Mouse (Mus musculus) left cerebral cortex, adult 8-10 months (tissue): ENCODE results near the gene Rhobtb1. TPM values are rescaled to one million over a fixed set of nuclear protein-coding genes. Genes with fewer than 3 reads are reported as not detected.

ENCODE experiments used
- DNase-seq, 2 experiments: peaks; one replicate each; pipeline ENCODE4 v3.0.0; 2022; ENCODE audit warnings: low spot score in 2 of 2
- total RNA-seq, 4 experiments: library from RNA; stranded (reverse); gene quantifications; 2 replicates each; pipeline ENCODE4 v1.2.4; 2022

Gene Rhobtb1
- total RNA-seq, 4 experiments from 2014 or later: 5.7 to 9.0 (median 6.8) TPM

- DNase-seq: peak; percentile 23 to 55
Measured at GRCm38 (mm10) chr10:69320667-69321518, 169.7 kb downstream of the Rhobtb1 start.

- no peak for DNase-seq
Measured at GRCm38 (mm10) chr10:69321519-69322035, 170.3 kb downstream of the Rhobtb1 start.

DNA sequence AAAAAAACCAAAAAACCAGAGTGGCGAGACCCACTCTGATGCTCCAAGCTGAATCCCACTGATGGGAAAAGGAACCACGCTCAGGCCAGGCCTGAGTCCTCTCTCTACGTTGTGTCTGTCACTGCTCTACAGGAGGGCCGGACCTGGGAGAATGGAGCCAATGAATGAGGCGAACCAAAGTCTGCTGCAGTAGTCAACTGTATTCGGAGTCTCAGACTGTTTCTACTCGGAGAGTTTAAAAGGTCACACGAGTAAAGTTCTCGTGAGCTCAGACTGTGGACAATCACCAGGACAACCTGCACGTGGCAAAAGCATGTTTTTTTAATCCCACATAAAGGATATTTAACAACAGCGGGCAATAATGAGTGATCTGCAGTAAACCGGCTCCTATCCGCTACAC lies 172.8 kb downstream of the Rhobtb1 start:
- DNase-seq: no peak

- DNase-seq: no peak
Measured at GRCm38 (mm10) chr10:69324816-69325215, 173.6 kb downstream of the Rhobtb1 start.

DNA sequence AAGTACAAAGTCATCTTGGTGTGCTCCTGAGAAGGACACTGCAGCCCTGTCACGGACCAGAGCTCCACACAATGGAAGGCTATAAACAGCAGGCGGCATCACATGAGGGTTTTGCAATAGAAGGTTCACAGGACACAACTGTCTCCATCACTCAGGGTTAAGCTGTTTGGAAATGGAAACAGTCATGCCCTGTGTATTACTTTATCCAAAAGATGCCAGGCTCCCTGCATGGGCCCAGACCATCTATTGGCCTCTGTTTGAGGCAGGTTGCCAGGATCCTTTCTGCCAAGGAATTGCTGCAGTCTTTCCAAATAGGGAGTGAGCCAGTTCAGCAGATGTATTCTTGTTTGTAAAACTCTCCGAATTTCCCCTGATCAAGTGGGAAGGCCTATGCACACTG lies 175.2 kb downstream of the Rhobtb1 start:
- no peak for DNase-seq

- no peak for DNase-seq
Measured at GRCm38 (mm10) chr10:69327362-69327761, 176.1 kb downstream of the Rhobtb1 start.

DNA sequence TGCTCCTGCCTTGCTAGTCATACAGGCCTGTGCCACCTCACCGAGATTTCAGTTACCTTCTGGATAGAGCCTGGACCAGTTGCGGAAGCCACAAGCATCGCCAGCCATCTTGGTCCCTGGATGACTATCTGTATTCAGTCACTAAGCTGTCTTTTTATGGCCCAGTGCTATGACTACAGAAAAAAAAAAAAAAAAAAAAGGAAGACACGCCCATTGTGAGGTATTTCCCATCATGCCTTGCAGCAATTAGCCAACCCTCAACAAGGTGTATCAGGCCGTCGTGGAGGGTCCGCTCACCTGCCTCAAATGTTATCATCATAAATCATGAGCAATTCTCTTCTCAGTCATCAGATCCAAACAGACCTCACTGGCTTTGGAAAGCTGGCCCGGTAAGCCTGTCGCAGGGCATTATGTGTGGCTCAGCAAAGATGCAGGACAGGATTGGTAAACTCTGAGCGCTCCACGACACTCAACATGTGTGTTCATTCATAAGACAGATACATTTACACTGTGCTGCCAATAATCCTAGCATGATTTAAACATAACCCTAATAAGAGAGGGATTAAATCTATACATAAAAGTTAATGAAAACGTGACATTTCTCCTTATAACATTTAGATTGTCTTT lies 176.9 kb downstream of the Rhobtb1 start:
- no peak for DNase-seq

DNA sequence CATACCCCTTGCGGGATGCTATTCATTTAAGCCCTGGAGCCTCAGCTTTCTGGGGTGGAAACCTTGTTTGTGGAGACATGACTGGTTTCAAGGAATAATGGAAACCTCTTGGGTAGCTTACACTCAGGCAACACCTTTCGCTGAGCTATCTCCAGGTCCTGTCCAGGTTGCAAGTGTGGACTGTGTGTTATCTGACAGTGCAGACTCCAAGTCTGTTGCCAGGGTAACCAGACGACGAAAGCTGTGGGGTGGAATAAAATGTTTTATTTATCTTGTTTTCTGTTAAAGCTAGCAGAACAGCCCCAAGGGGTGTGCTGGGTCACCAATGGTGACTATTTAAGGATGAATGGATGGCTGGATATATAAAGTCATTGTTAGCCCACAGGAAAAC lies 177.4 kb downstream of the Rhobtb1 start:
- DNase-seq: no peak

DNA sequence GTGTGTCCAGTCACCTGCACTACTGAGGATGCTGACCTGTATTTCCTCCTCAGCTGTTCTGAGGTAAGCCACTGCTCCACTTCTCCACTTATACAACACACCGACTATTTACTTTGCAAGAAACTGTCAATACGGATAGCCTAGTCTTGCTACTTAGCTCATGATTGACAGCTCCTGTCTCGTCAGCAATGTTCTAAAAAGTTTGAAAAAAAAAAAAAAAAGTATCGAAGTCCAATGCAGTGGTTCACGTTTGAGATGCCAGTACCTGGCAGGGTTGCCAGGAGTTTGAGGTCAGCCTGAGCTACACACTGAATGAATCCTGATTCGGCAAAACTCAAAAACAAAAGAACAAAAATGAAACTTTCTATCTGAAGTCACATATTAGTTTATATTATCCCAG lies 180.0 kb downstream of the Rhobtb1 start:
- DNase-seq: no peak

DNA sequence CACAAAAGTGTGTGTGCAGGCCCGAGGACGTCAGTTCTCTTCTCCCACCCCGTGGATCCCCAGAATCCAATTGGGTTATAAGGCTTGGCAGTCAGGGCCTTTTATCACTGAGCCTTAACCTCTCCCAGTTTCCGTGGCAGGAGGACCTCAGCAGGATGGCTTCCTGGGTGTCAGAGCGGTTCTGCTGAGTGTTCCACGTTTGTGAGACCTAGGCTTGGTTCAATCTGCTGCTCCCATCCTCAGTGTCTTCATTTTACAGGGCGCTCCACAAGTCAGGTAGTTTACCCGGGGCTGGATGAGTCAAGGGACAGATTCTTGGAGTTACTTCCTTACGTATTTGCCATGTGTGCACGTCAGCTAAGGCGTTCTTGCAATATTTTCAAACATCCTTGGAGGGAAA lies 182.0 kb downstream of the Rhobtb1 start:
- no peak for DNase-seq

DNA sequence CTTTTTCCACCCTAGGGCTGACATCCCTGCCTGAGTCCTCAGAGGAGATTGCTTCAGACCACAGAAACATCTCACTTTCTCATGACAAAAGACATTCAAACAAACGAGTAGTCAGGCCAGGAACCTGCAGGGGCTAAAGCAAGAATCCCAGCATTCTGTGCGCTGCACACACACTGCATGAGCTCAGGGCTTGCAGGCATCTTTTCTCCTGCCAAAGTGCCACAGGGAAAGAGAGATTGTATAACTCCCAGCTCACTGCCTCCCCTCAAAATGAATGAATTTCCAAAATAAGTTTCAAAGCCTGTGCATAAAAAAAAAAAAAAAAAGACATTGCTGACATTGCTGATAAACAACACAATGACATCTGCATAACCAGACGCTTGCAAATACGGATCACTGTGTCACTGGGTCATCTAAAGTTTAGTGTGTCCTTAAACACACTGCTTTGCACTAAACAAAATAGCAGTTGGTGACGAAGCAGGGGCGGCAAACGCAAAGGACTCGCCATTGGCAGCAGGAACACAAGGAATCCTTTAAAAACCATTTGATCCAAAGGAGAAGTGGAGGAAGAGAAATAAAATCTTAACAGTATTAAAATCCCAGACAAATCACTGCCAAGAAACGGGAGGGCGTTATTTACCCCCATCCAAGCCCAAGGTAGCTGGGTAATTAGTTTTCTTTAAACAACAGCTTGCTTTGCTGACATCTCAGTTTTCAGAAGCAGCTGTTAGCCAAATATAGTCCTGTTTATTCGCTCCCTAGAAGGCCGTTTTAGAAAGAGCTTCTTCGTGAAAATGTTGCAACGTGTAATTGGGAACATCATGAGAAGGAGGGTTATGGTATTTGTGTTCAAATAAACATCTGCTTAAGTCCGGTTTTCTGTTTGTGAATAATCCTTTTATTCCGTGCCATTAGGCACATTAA lies 183.3 kb downstream of the Rhobtb1 start:
- no peak for DNase-seq

DNA sequence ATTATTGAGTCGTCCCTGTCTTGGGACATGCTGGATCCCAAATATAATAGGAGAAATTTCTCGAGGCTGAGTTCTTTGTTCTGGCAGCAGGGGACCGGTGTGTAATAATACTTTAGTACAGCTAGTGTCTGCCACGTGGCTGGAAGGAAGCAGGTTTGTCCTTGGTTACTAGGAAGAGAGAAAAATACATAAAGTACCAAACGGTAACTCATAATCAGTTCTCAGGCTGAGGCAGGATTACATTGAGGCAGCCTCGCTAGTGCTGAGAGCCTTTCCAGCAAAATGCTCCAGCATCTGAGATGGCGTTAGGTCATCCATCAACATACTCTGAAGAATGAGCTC lies 183.9 kb downstream of the Rhobtb1 start:
- no peak for DNase-seq

- no peak for DNase-seq
Measured at GRCm38 (mm10) chr10:69335611-69336010, 184.4 kb downstream of the Rhobtb1 start.

- no peak for DNase-seq
Measured at GRCm38 (mm10) chr10:69336219-69336618, 185.0 kb downstream of the Rhobtb1 start.

- DNase-seq: no peak
Measured at GRCm38 (mm10) chr10:69340001-69340400, 188.8 kb downstream of the Rhobtb1 start.

Other genes with a start within 250 kb of the Rhobtb1 start
- gene A930033H14Rik, start 61.7 kb downstream of the Rhobtb1 start, total RNA-seq: 1 to 10 TPM; 2.3 to 3.3 (median 2.9) TPM
- 1 to 10 TPM in 2 of 4 experiments, under 1 TPM in 2; 0.89 to 1.4 (median 1.1) TPM for gene Cdk1, start 201.5 kb downstream of the Rhobtb1 start, total RNA-seq
- gene Ank3, start 247.3 kb downstream of the Rhobtb1 start, total RNA-seq: 100 to 1,000 TPM; 419 to 552 (median 475) TPM